ENCODE assay signal across 20 mouse cellular contexts in the genomic region with DNA sequence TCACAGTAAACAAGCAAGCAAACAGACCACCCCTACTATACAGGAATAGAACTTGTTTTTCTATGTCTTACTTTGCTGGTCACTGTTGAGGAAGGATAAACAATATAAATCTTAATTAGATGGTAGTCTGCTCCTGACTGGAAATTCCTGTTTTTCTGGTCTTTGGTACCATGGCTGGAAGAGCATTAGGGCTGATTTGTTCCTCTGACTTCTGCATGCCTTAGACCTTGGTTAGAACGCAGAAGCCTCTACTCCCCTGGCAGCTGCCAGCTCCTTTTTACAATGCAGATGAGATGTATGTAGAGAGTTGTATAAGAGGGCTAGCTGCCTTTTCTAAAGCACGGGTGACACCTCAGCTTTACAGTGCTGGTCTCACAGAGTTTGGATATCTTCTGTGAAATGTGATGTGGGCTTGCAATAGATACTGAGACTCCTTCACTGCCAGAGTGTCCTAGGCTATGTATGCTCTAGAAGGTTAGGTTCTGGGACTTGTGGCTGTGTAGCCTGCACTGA. TPM values are rescaled to one million over a fixed set of nuclear protein-coding genes. Genes with fewer than 3 reads are reported as not detected.
"Had no signal": no experiment of that assay in that cellular context is flagged by ENCODE, and none has a peak within 500 bp of the region (broad histone marks: within the 10 kb centered on the region; RNA-seq: fewer than 3 reads in every experiment).

No protein-coding gene starts in this region.

- H3K9me3 ChIP-seq: limb, embryonic 13.5 days; liver, embryonic 15.5 days; midbrain, embryonic 13.5 days had no signal

- ATAC-seq: inflammation-experienced regulatory T-cells, adult 6 months; lung, postnatal 0 days; midbrain, embryonic 13.5 days had no signal

- H3K4me1 ChIP-seq: limb, embryonic 13.5 days; liver, embryonic 15.5 days; midbrain, embryonic 13.5 days had no signal

- H3K4me3 ChIP-seq: limb, embryonic 13.5 days; liver, embryonic 15.5 days; midbrain, embryonic 13.5 days had no signal

- DNase-seq: left cerebral cortex, postnatal 4 days; lung, adult 2 months; lung, postnatal 36 days; right cerebral cortex, postnatal 14 days; thymus, adult 18-20 months; thymus, postnatal 14 days had no signal

- H3K27ac ChIP-seq: limb, embryonic 13.5 days; liver, embryonic 15.5 days; midbrain, embryonic 13.5 days had no signal

- H3K9ac ChIP-seq: limb, embryonic 13.5 days; liver, embryonic 15.5 days; midbrain, embryonic 13.5 days had no signal

- H3K27me3 ChIP-seq: limb, embryonic 13.5 days; liver, embryonic 15.5 days; midbrain, embryonic 13.5 days had no signal

- H3K36me3 ChIP-seq: limb, embryonic 13.5 days; liver, embryonic 15.5 days; midbrain, embryonic 13.5 days had no signal

- H3K4me2 ChIP-seq: limb, embryonic 13.5 days; liver, embryonic 15.5 days; midbrain, embryonic 13.5 days had no signal

RNA-seq across cellular contexts. Expression of a gene that starts 41.1 kb away (rescaled TPM):
- total RNA-seq: layer of hippocampus, adult 8-10 months; layer of hippocampus, postnatal 14 days; left cerebral cortex, adult 18-20 months; left cerebral cortex, postnatal 10 days; left cerebral cortex, postnatal 4 days; liver, adult 2 months; megakaryocyte progenitor cell, adult 5-6 weeks; midbrain, postnatal 0 days had no signal
- polyA plus RNA-seq: inflammation-experienced regulatory T-cells, adult 6 months; limb, embryonic 13.5 days; liver, adult 2 months; liver, embryonic 15.5 days; lung, postnatal 0 days; midbrain, embryonic 13.5 days; midbrain, postnatal 0 days; neural tube, embryonic 14.5 days had no signal

RNA-seq across cellular contexts. Expression of a gene that starts 42.0 kb away (rescaled TPM):
- total RNA-seq: layer of hippocampus, adult 8-10 months; layer of hippocampus, postnatal 14 days; left cerebral cortex, adult 18-20 months; left cerebral cortex, postnatal 10 days; left cerebral cortex, postnatal 4 days; liver, adult 2 months; megakaryocyte progenitor cell, adult 5-6 weeks; midbrain, postnatal 0 days had no signal
- polyA plus RNA-seq: inflammation-experienced regulatory T-cells, adult 6 months; kidney, embryonic 14.5 days; limb, embryonic 13.5 days; liver, adult 2 months; liver, embryonic 15.5 days; lung, adult 2 months; lung, postnatal 0 days; midbrain, embryonic 13.5 days; midbrain, postnatal 0 days; neural tube, embryonic 14.5 days had no signal
